Mouse (Mus musculus) adrenal gland, adult 2 months (tissue): ENCODE measurements at regions not wholly inside any gene's neighbourhood (a gene's known extent, or its start where the extent isn't known, plus 50 kb on each side); places are given as distances from the start of the nearest gene placed in this dataset.
"Not testable (repeated sequence)": the region's sequence is repeated elsewhere in the genome, so short reads cannot be mapped to it uniquely, and the experiment has no call there.

ENCODE experiments used
- DNase-seq: peaks from one replicate; pipeline ENCODE4 v3.0.0; 2021

GRCm38 (mm10) chr14:102794898-102795297, 187.5 kb downstream of the Kctd12 start:
- peak; percentile 14 for DNase-seq

- DNase-seq: no peak
These were observed 188.7 kb downstream of the Kctd12 start for GRCm38 (mm10) chr14:102793753-102794152.

- DNase-seq: no peak
These were observed 191.5 kb downstream of the Kctd12 start for GRCm38 (mm10) chr14:102790916-102791315.

- peak; percentile 15 for DNase-seq
These were observed 200.2 kb downstream of the Kctd12 start for GRCm38 (mm10) chr14:102782227-102782626.

GRCm38 (mm10) chr14:102769716-102770115, 212.7 kb downstream of the Kctd12 start:
- DNase-seq: peak; percentile 53

GRCm38 (mm10) chr14:102748687-102749086, 233.8 kb downstream of the Kctd12 start:
- DNase-seq: peak; percentile 5

GRCm38 (mm10) chr14:102742331-102742730, 240.1 kb downstream of the Kctd12 start:
- DNase-seq: no peak

GRCm38 (mm10) chr14:102736656-102737055, 245.8 kb downstream of the Kctd12 start:
- no peak for DNase-seq

- DNase-seq: not testable (repeated sequence)
These were observed 248.7 kb downstream of the Kctd12 start for GRCm38 (mm10) chr14:102733718-102734117.

GRCm38 (mm10) chr14:102731746-102732145, 250.7 kb downstream of the Kctd12 start:
- no peak for DNase-seq

GRCm38 (mm10) chr14:102722633-102723032, 259.8 kb downstream of the Kctd12 start:
- no peak for DNase-seq

GRCm38 (mm10) chr14:102718558-102718957, 263.9 kb downstream of the Kctd12 start:
- DNase-seq: no peak

GRCm38 (mm10) chr14:102712600-102712999, 269.8 kb downstream of the Kctd12 start:
- no peak for DNase-seq

GRCm38 (mm10) chr14:102706704-102707336, 275.6 kb downstream of the Kctd12 start:
- no peak for DNase-seq

GRCm38 (mm10) chr14:102701108-102701507, 281.3 kb downstream of the Kctd12 start:
- no peak for DNase-seq

- no peak for DNase-seq
These were observed 282.0 kb downstream of the Kctd12 start for GRCm38 (mm10) chr14:102700457-102700856.

- no peak for DNase-seq
These were observed 283.4 kb downstream of the Kctd12 start for GRCm38 (mm10) chr14:102699015-102699414.

- no peak for DNase-seq
These were observed 295.6 kb downstream of the Kctd12 start for GRCm38 (mm10) chr14:102686791-102687190.

- DNase-seq: no peak
These were observed 305.9 kb downstream of the Kctd12 start for GRCm38 (mm10) chr14:102676582-102676981.

- no peak for DNase-seq
These were observed 307.8 kb downstream of the Kctd12 start for GRCm38 (mm10) chr14:102674635-102675034.

- DNase-seq: no peak
These were observed 308.7 kb downstream of the Kctd12 start for GRCm38 (mm10) chr14:102673724-102674123.

- DNase-seq: no peak
These were observed 319.2 kb downstream of the Kctd12 start for GRCm38 (mm10) chr14:102663240-102663639.

- no peak for DNase-seq
These were observed 322.1 kb downstream of the Kctd12 start for GRCm38 (mm10) chr14:102660351-102660750.

GRCm38 (mm10) chr14:102656235-102656634, 326.2 kb downstream of the Kctd12 start:
- DNase-seq: no peak
